Mouse (Mus musculus) hematopoietic stem cell, adult 5-6 weeks (primary cell): ENCODE measurements around the gene Tiam2. TPM values are rescaled to one million over a fixed set of nuclear protein-coding genes. Genes with fewer than 3 reads are reported as not detected.

Source experiments
- ATAC-seq, 2 experiments: fragments of 125-278 bp in 1 of 2; replicated peaks in 1 of 2; 2 replicates each; pipeline ENCODE4 v1.8.0; 2016 to 2017; ENCODE audit warnings: inconsistent platforms in 2 of 2, mild to moderate bottlenecking in 2 of 2, moderate number of reproducible peaks in 2 of 2, low read depth in 1 of 2, moderate TSS enrichment in 1 of 2; ENCODE audit not compliant: low FRiP score in 2 of 2, poor library complexity in 2 of 2, severe bottlenecking in 2 of 2, insufficient read depth in 1 of 2, low TSS enrichment in 1 of 2
- total RNA-seq: library from RNA; stranded (forward); fragments of 172-1452, 232-1000 nt; gene quantifications from 2 replicates; pipeline ENCODE4 v1.2.3, GENCODE M21; 2017

Tiam2 gene
- total RNA-seq, 1 experiment from 2014 or later = 3.3 TPM

DNA sequence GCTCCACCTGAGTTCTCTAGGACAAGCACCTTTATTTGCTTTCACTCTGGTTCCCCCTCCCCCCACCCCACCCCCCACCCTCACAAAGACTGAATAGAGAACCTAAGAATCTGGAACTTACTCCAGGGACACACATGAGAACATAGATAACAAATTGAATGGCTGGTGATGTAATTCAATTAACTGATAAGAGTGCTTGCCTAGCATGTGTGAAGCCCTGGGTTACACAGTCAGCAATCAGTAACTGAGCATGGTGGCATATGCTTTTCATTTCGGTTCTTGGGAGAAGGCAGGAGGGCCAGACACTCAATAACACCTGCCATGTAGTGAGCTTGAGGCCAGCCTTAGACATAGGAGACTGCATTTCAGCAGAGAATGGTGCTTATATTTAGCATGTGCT is 229.9 kb downstream of the Tiam2 start:
- no peak for ATAC-seq

DNA sequence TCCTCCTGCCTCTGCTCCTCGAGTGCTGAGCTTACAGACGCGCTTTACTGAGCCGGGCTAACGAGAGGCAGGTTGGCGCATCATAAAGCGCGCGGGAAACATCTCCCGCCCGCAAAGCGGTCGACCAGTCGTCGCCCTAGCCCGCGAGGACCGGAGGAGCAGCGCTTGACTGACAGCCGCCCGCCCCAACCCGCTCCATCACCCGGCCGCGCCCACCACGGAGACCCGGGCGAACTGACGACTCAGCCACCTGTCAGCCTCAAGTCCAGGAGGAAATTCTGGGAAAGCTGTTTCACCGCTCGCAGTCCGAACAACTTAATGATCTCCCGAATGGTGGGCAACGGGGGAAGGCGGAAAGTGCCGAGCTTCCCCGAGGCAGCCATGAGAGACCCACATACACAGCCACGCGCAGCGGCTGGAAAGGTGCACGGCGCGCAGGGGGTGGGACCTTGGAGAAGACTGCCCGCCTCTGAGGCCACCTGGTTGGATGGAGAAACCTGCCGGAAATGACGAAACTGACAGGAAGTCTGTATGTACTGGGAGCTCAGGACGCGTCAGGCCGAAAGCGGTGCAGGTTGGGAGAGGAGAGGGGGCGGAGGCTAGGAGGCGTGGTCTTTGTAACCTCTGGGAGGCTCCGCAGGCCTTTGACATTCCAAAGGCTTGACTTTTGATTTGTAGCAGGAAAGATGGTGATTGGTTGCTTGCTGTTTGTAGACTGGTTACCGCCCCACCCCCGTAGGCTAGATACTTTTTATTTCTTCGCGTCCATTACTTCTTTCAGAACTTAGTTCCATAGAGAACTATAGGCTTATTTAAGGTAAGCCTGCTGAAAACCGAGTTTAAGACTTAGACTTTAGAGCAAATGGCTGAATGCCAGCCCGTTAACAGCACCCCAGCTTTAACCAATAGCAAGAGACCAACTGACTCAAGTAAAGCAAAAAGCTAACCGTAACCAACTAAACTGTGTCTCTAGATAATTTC is 231.2 kb downstream of the Tiam2 start, which contains the start of gene Tfb1m:
Gene Tfb1m (minus strand): TSS at position 451 of the 981 bp plus-strand sequence.
- ATAC-seq = peak; percentile 97

DNA sequence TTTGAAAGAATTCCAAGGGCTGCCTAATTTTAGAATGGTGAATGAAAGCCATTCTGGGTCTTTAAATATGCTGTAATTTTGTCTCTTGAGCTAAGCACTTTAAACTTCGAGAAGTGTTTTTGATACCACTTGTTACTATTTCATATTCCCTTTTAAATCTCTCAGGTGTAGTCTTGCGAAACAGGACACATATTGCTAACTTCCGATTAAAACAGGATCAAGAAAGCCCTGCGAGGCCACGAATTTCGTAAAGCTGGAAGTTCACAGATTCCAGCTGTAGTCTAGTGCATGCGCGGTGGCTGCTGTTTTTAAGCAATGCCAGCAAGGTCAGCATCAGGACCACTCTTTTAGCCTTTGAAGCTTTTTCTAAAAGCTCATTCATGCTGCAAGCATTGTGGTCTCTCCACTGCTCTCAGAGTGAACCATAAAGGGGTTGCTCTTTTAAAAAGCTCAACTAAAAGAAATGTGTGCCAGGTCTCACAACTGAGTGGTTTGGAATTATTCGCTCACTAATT is 232.0 kb downstream of the Tiam2 start:
- no peak for ATAC-seq

DNA sequence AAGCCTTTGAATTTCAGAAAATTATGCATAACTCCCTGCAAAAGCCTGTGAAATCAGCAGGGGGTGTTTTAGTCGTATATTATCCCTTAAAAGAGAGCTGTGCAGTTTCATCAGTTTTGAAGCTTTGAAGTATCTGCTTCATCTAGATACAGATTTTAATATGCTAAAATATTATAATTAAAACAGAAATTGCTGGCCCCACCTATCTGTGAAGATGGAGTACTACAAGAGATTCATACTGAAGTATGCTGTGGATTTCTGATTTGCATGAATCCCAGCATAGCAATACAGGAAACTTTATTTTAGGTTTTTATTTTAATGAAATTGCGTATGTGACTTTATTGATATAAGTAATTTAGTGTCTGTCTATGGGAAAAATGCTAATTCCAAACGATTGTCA is 234.2 kb downstream of the Tiam2 start:
- ATAC-seq = no peak

DNA sequence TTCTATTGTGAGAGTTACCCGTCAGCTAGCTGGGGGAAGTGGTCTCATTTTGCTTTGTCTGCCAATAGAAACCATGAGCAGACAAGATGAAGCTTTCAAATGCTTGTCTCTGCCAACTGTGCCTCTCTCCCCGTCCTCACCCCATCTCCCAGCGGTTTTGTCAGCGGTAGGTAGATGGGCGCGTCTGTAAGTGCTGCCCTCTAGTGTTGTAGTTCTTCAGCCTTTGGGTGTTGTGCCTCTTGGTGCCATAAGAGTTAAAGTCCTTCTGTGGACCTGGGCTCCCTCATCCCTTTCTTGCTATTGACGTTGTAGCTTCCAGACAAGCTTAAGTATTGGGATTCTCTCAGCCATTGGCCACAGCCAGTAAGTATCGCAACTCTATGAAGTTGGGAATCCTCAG is 236.0 kb downstream of the Tiam2 start:
- ATAC-seq = no peak

DNA sequence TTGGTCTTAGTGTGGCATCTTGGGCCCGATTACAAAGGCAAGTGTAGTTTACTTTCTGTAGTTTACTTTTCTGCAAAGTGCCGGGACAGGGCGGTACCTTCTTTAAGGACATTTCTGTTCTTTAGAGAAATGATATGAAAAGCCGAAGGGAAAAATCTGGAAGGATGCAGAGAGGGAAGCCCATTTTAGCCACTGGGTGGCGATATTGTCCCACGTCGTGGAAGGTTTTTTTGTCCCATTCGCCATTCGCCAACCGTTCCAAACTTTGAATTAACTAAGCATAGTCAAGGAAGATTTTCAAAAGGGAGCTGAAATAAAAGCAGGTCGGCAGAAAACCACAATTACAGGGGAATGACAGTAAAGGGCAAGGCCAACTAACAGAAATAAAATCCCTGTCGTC is 244.5 kb downstream of the Tiam2 start:
- peak; percentile 65 to 69 for ATAC-seq

Other genes with a start within 250 kb of the Tiam2 start
- 49.2 and 52.4 TPM in 2 replicates for gene Scaf8, start 211.6 kb upstream of the Tiam2 start, total RNA-seq
- not detected in 2 replicates for gene Cldn20, start 206.0 kb downstream of the Tiam2 start, total RNA-seq
- gene Tfb1m, start 231.2 kb downstream of the Tiam2 start, total RNA-seq = 18.3 and 18.6 TPM in 2 replicates